Mouse (Mus musculus) MEL (cell line): ENCODE data around the gene March6. TPM values are rescaled to one million over a fixed set of nuclear protein-coding genes. Genes with fewer than 3 reads are reported as not detected.
A peak's percentile ranks its signal among the peaks of the same experiment; 100 is the strongest.

ENCODE experiments used
- DNase-seq: peaks from one replicate; pipeline ENCODE4 v3.0.0; 2011; ENCODE audit warnings: low read depth, low spot score
- H3K27ac ChIP-seq: 2 replicates; pipeline ENCODE4 v1.5.1; 2012; ENCODE audit warnings: low read depth, mild to moderate bottlenecking, control low read depth, low read length, moderate library complexity; ENCODE audit not compliant: control insufficient read depth
- H3K27me3 ChIP-seq, 2 experiments: fragments of 150-350 bp in 1 of 2; sonication (generic) in 1 of 2; 2 replicates each; pipeline ENCODE4 v1.6.1; 2012; ENCODE audit warnings: low read length in 2 of 2, mild to moderate bottlenecking in 2 of 2, improper control_type of control experiment in 1 of 2, moderate library complexity in 1 of 2; ENCODE audit not compliant: insufficient read depth in 2 of 2, control insufficient read depth in 1 of 2
- H3K36me3 ChIP-seq, 2 experiments: 2 replicates each; pipeline ENCODE4 v1.6.1; 2012 to 2014; ENCODE audit warnings: low read length in 2 of 2, improper control_type of control experiment in 1 of 2, inconsistent platforms in 1 of 2, mild to moderate bottlenecking in 1 of 2; ENCODE audit not compliant: insufficient read depth in 2 of 2, control insufficient read depth in 1 of 2
- H3K4me1 ChIP-seq, 2 experiments: fragments of 150-350 bp in 1 of 2; sonication (generic) in 1 of 2; 2 replicates each; pipeline ENCODE4 v1.6.1; 2012; ENCODE audit warnings: low read length in 2 of 2, improper control_type of control experiment in 1 of 2, mild to moderate bottlenecking in 1 of 2; ENCODE audit not compliant: insufficient read depth in 2 of 2, control insufficient read depth in 1 of 2
- H3K4me3 ChIP-seq, 2 experiments: fragments of 150-350 bp in 1 of 2; sonication (generic) in 1 of 2; 2 replicates each; pipeline ENCODE4 v1.5.1; 2012; ENCODE audit warnings: low read depth in 2 of 2, low read length in 2 of 2, mild to moderate bottlenecking in 2 of 2, moderate library complexity in 2 of 2, control low read depth in 1 of 2, improper control_type of control experiment in 1 of 2; ENCODE audit not compliant: control insufficient read depth in 1 of 2, insufficient read depth in 1 of 2
- H3K79me2 ChIP-seq: 2 replicates; pipeline ENCODE4 v1.6.1; 2012; ENCODE audit warnings: mild to moderate bottlenecking, low read length, moderate library complexity; ENCODE audit not compliant: control insufficient read depth, poor library complexity, insufficient read depth
- H3K9ac ChIP-seq: 2 replicates; pipeline ENCODE4 v1.6.1; 2012; ENCODE audit warnings: low read depth, mild to moderate bottlenecking, control low read depth, low read length, moderate library complexity; ENCODE audit not compliant: control insufficient read depth, poor library complexity, severe bottlenecking
- H3K9me3 ChIP-seq: fragments of 150-350 bp; sonication (generic); replicated peaks from 2 replicates; pipeline ENCODE4 v1.6.1; 2012; ENCODE audit warnings: mild to moderate bottlenecking, low read length, improper control_type of control experiment, moderate library complexity; ENCODE audit not compliant: insufficient read depth
- BHLHE40 ChIP-seq: IDR thresholded peaks from 2 replicates; pipeline ENCODE4 v1.6.1; 2012; ENCODE audit warnings: low read depth, mild to moderate bottlenecking, inconsistent platforms, low read length, improper control_type of control experiment, borderline replicate concordance
- CHD1 ChIP-seq: IDR thresholded peaks from 2 replicates; pipeline ENCODE4 v1.6.1; 2012; ENCODE audit warnings: low read depth, mild to moderate bottlenecking, inconsistent platforms, low read length, improper control_type of control experiment
- CHD2 ChIP-seq: IDR thresholded peaks from 2 replicates; pipeline ENCODE4 v1.6.1; 2011; ENCODE audit warnings: low read length, improper control_type of control experiment
- CTCF ChIP-seq, 3 experiments: IDR thresholded peaks in 2 of 3; conservative IDR thresholded peaks in 1 of 3; 2 replicates each; pipeline ENCODE4 v1.5.1; 2011 to 2012; ENCODE audit warnings: low read length in 3 of 3, low read depth in 2 of 3, mild to moderate bottlenecking in 2 of 3, improper control_type of control experiment in 1 of 3, inconsistent platforms in 1 of 3, mixed read lengths in 1 of 3, moderate library complexity in 1 of 3; ENCODE audit not compliant: control insufficient read depth in 1 of 3, insufficient read depth in 1 of 3, poor library complexity in 1 of 3, severe bottlenecking in 1 of 3
- E2F4 ChIP-seq: IDR thresholded peaks from 2 replicates; pipeline ENCODE4 v1.6.1; 2011; ENCODE audit warnings: low read depth, low read length, improper control_type of control experiment, borderline replicate concordance
- ELF1 ChIP-seq: IDR thresholded peaks from 2 replicates; pipeline ENCODE4 v1.6.1; 2014; ENCODE audit warnings: low read depth, mild to moderate bottlenecking, inconsistent platforms, low read length, improper control_type of control experiment, moderate library complexity
- EP300 ChIP-seq, 2 experiments: IDR thresholded peaks; 2 replicates each; pipeline ENCODE4 v1.6.1; 2011; ENCODE audit warnings: improper control_type of control experiment in 2 of 2, low read length in 2 of 2, low read depth in 1 of 2, mild to moderate bottlenecking in 1 of 2
- ETS1 ChIP-seq: IDR thresholded peaks from 2 replicates; pipeline ENCODE4 v1.6.1; 2012; ENCODE audit warnings: low read depth, mild to moderate bottlenecking, inconsistent platforms, low read length, improper control_type of control experiment, moderate library complexity
- GABPA ChIP-seq: IDR thresholded peaks from 2 replicates; pipeline ENCODE4 v1.6.1; 2012; ENCODE audit warnings: low read depth, mild to moderate bottlenecking, inconsistent platforms, low read length, improper control_type of control experiment, moderate library complexity
- GATA1 ChIP-seq: IDR thresholded peaks from 2 replicates; pipeline ENCODE4 v1.6.1; 2011; ENCODE audit warnings: low read depth, low read length, improper control_type of control experiment
- HCFC1 ChIP-seq: IDR thresholded peaks from 2 replicates; pipeline ENCODE4 v1.6.1; 2012; ENCODE audit warnings: low read depth, mild to moderate bottlenecking, inconsistent platforms, low read length, improper control_type of control experiment, moderate library complexity
- JUND ChIP-seq: IDR thresholded peaks from 2 replicates; pipeline ENCODE4 v1.6.1; 2011; ENCODE audit warnings: low read depth, mild to moderate bottlenecking, improper control_type of control experiment, low read length
- KAT2A ChIP-seq: conservative IDR thresholded peaks from 2 replicates; pipeline ENCODE4 v1.6.1; 2012; ENCODE audit warnings: low read depth, low read length, improper control_type of control experiment, inconsistent platforms
- MAFK ChIP-seq: IDR thresholded peaks from 2 replicates; pipeline ENCODE4 v1.6.1; 2011; ENCODE audit warnings: low read depth, mild to moderate bottlenecking, low read length, improper control_type of control experiment, borderline replicate concordance
- MAX ChIP-seq: IDR thresholded peaks from 2 replicates; pipeline ENCODE4 v1.6.1; 2011; ENCODE audit warnings: low read length, improper control_type of control experiment
- MAZ ChIP-seq: IDR thresholded peaks from 2 replicates; pipeline ENCODE4 v1.6.1; 2012; ENCODE audit warnings: low read depth, mild to moderate bottlenecking, inconsistent platforms, low read length, improper control_type of control experiment
- MEF2A ChIP-seq: IDR thresholded peaks from 2 replicates; pipeline ENCODE4 v1.6.1; 2014; ENCODE audit warnings: low read depth, mild to moderate bottlenecking, inconsistent platforms, low read length, improper control_type of control experiment; ENCODE audit not compliant: poor library complexity, insufficient replicate concordance, severe bottlenecking; ENCODE audit errors: extremely low read depth
- MXI1 ChIP-seq: IDR thresholded peaks from 2 replicates; pipeline ENCODE4 v1.6.1; 2011; ENCODE audit warnings: mild to moderate bottlenecking, low read depth, low read length, improper control_type of control experiment
- MYC ChIP-seq: IDR thresholded peaks from 2 replicates; pipeline ENCODE4 v1.6.1; 2011; ENCODE audit warnings: low read depth, mild to moderate bottlenecking, low read length, improper control_type of control experiment, moderate library complexity
- NELFE ChIP-seq: IDR thresholded peaks from 2 replicates; pipeline ENCODE4 v1.6.1; 2011; ENCODE audit warnings: low read depth, low read length, improper control_type of control experiment
- NRF1 ChIP-seq: IDR thresholded peaks from 2 replicates; pipeline ENCODE4 v1.6.1; 2014; ENCODE audit warnings: low read depth, mild to moderate bottlenecking, inconsistent platforms, low read length, improper control_type of control experiment, moderate library complexity; ENCODE audit not compliant: poor library complexity, insufficient read depth, severe bottlenecking
- POLR2A ChIP-seq, 2 experiments: IDR thresholded peaks; 2 replicates each; pipeline ENCODE4 v1.6.1; 2011 to 2012; ENCODE audit warnings: low read length in 2 of 2, mild to moderate bottlenecking in 2 of 2, control low read depth in 1 of 2, improper control_type of control experiment in 1 of 2, low read depth in 1 of 2, moderate library complexity in 1 of 2; ENCODE audit not compliant: control insufficient read depth in 1 of 2, insufficient read depth in 1 of 2, poor library complexity in 1 of 2
- POLR2AphosphoS2 ChIP-seq: IDR thresholded peaks from 2 replicates; pipeline ENCODE4 v1.6.1; 2011; ENCODE audit warnings: low read length, improper control_type of control experiment
- POLR2AphosphoS5 ChIP-seq: IDR thresholded peaks from 2 replicates; pipeline ENCODE4 v1.6.1; 2012; ENCODE audit warnings: low read depth, borderline replicate concordance, mild to moderate bottlenecking, inconsistent platforms, low read length, moderate library complexity, mixed read lengths
- RAD21 ChIP-seq: IDR thresholded peaks from 2 replicates; pipeline ENCODE4 v1.6.1; 2011; ENCODE audit warnings: mild to moderate bottlenecking, low read depth, low read length, improper control_type of control experiment
- RCOR1 ChIP-seq: IDR thresholded peaks from 2 replicates; pipeline ENCODE4 v1.6.1; 2012; ENCODE audit warnings: low read depth, mild to moderate bottlenecking, inconsistent platforms, low read length, improper control_type of control experiment
- SIN3A ChIP-seq: IDR thresholded peaks from 2 replicates; pipeline ENCODE4 v1.6.1; 2012; ENCODE audit warnings: low read length, improper control_type of control experiment, inconsistent platforms
- SMC3 ChIP-seq: IDR thresholded peaks from 2 replicates; pipeline ENCODE4 v1.6.1; 2011; ENCODE audit warnings: low read depth, low read length, improper control_type of control experiment
- TAL1 ChIP-seq: IDR thresholded peaks from 2 replicates; pipeline ENCODE4 v1.6.1; 2012; ENCODE audit warnings: mild to moderate bottlenecking, inconsistent platforms, low read length, moderate library complexity, mixed read lengths
- TBP ChIP-seq: IDR thresholded peaks from 2 replicates; pipeline ENCODE4 v1.8.0; 2011; ENCODE audit warnings: low read depth, low read length, improper control_type of control experiment
- TCF12 ChIP-seq: IDR thresholded peaks from 2 replicates; pipeline ENCODE4 v1.6.1; 2014; ENCODE audit warnings: low read depth, mild to moderate bottlenecking, inconsistent platforms, low read length, improper control_type of control experiment, moderate library complexity
- UBTF ChIP-seq: IDR thresholded peaks from 2 replicates; pipeline ENCODE4 v1.6.1; 2012; ENCODE audit warnings: low read depth, mild to moderate bottlenecking, inconsistent platforms, low read length, improper control_type of control experiment, moderate library complexity, borderline replicate concordance; ENCODE audit not compliant: insufficient read depth
- USF1 ChIP-seq: IDR thresholded peaks from 2 replicates; pipeline ENCODE4 v1.6.1; 2014; ENCODE audit warnings: low read depth, mild to moderate bottlenecking, inconsistent platforms, low read length, improper control_type of control experiment, moderate library complexity
- USF2 ChIP-seq, 2 experiments: IDR thresholded peaks; 2 replicates each; pipeline ENCODE4 v1.6.1; 2011 to 2012; ENCODE audit warnings: improper control_type of control experiment in 2 of 2, low read length in 2 of 2, borderline replicate concordance in 1 of 2, inconsistent platforms in 1 of 2, low read depth in 1 of 2, mild to moderate bottlenecking in 1 of 2; ENCODE audit not compliant: insufficient read depth in 1 of 2
- ZC3H11A ChIP-seq: IDR thresholded peaks from 2 replicates; pipeline ENCODE4 v1.6.1; 2012; ENCODE audit warnings: low read depth, mild to moderate bottlenecking, inconsistent platforms, low read length, improper control_type of control experiment
- ZKSCAN1 ChIP-seq: IDR thresholded peaks from 2 replicates; pipeline ENCODE4 v1.6.1; 2012; ENCODE audit warnings: low read depth, mild to moderate bottlenecking, inconsistent platforms, low read length, improper control_type of control experiment, moderate library complexity
- ZMIZ1 ChIP-seq: IDR thresholded peaks from 2 replicates; pipeline ENCODE4 v1.6.1; 2012; ENCODE audit warnings: low read depth, mild to moderate bottlenecking, inconsistent platforms, low read length, improper control_type of control experiment, moderate library complexity
- ZNF384 ChIP-seq: IDR thresholded peaks from 2 replicates; pipeline ENCODE4 v1.6.1; 2012; ENCODE audit warnings: low read depth, mild to moderate bottlenecking, inconsistent platforms, low read length, improper control_type of control experiment
- polyA plus RNA-seq, 2 experiments: library from polyadenylated mRNA; stranded (reverse) in 1 of 2; unstranded in 1 of 2; fragments of >175 nt in 1 of 2; fragments of >200 nt in 1 of 2; gene quantifications; 2 replicates each; pipeline versions ENCODE4 v1.2.1 to v1.2.4; 2012; ENCODE audit warnings: low replicate concordance in 2 of 2, low read depth in 1 of 2; ENCODE audit not compliant: insufficient read length in 2 of 2, insufficient read depth in 1 of 2, missing spikeins in 1 of 2
- total RNA-seq: library from RNA; depleted of rRNA; stranded (reverse); fragments of 300-350 nt; gene quantifications from 2 replicates; pipeline ENCODE4 v1.2.3, GENCODE M21; 2012

Gene March6
- total and polyA plus RNA-seq, 3 experiments, result 37.9 to 114 (median 62.5) TPM

DNA sequence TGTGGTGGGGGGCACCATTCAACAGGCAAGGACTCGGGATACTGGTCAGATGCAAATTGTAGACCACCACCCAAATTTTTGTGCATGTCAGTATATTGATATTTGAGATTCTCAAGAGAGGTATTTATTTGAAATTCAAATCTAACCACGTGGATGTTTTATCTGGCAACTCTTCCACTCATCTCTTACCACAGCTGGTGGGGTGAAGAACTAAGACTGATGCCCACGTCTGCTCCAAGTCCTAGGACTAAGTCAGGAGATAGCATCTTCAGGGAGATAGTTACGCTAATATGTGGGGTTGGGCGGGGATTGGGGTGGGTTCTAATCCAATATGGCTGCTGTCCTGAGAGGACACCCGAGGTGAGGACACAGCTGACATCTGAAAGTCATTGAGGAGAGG lies 118.4 kb downstream of the March6 start:
- peaks cover 0 to 50% of the 10 kb centered on the region in 2 experiments; a peak in 2 of 4 replicates for H3K36me3 ChIP-seq
- peak overlapping the region; percentile 8 to 11; a peak in 2 of 4 replicates for H3K4me3 ChIP-seq
- peak overlapping the region; percentile 32 for H3K9ac ChIP-seq
- peaks cover 30 to 62% of the 10 kb centered on the region in 2 experiments for H3K4me1 ChIP-seq
- H3K79me2 ChIP-seq, result peaks cover 12% of the 10 kb centered on the region
- no peaks in the 10 kb centered on the region for H3K27me3 ChIP-seq
- peak; percentile 42 for DNase-seq
- H3K27ac ChIP-seq, result peak overlapping the region; percentile 86
- H3K9me3 ChIP-seq, result no peaks in the 10 kb centered on the region
- TF ChIP-seq ZMIZ1 (no peak), CHD2 (no peak), TAL1 (peak; percentile 51), NELFE (no peak; the same call in 1 of the 2 replicates), RCOR1 (peak; percentile 47; the same call in 1 of the 2 replicates), TBP (no peak), CHD1 (no peak), MAFK (no peak; the same call in 1 of the 2 replicates), BHLHE40 (no peak), USF2 (IDR thresholded peaks at IDR 0.05; ENCODE audit: borderline replicate concordance in 1 of 2, insufficient read depth in 1 of 2, low read depth in 1 of 2, low read length in 2 of 2) (0 out of 4 replicates have a peak, but pooled peaks of 1 of the 2 experiments have one; percentile 38), GABPA (no peak), NRF1 (no peak), ELF1 (no peak), ZC3H11A (no peak), POLR2A (IDR thresholded peaks at IDR 0.05; ENCODE audit: control insufficient read depth in 1 of 2, insufficient read depth in 1 of 2, low read depth in 1 of 2, low read length in 2 of 2, poor library complexity in 1 of 2) (no peak), MYC (no peak), UBTF (no peak), MXI1 (no peak; the same call in 1 of the 2 replicates), ZKSCAN1 (no peak), CTCF (IDR thresholded peaks at IDR 0.05 in 2 of 3, conservative IDR thresholded peaks at IDR 0.05 in 1 of 3; ENCODE audit: control insufficient read depth in 1 of 3, insufficient read depth in 1 of 3, low read depth in 2 of 3, low read length in 3 of 3, poor library complexity in 1 of 3, severe bottlenecking in 1 of 3) (no peak), ETS1 (peak; percentile 84), GATA1 (peak; percentile 87), TCF12 (peak; percentile 79), MAZ (no peak), SIN3A (no peak), HCFC1 (no peak), POLR2AphosphoS2 (no peak), USF1 (peak; percentile 76), ZNF384 (no peak), MEF2A (no peak), POLR2AphosphoS5 (no peak), EP300 (IDR thresholded peaks at IDR 0.05; ENCODE audit: low read depth in 1 of 2, low read length in 2 of 2) (peak; percentile 49 to 68), SMC3 (no peak), E2F4 (no peak), JUND (no peak), MAX (peak; percentile 31; the same call in 1 of the 2 replicates), RAD21 (no peak), KAT2A (no peak)
